13 mouse cellular contexts compared by ENCODE assay signal in the genomic region with DNA sequence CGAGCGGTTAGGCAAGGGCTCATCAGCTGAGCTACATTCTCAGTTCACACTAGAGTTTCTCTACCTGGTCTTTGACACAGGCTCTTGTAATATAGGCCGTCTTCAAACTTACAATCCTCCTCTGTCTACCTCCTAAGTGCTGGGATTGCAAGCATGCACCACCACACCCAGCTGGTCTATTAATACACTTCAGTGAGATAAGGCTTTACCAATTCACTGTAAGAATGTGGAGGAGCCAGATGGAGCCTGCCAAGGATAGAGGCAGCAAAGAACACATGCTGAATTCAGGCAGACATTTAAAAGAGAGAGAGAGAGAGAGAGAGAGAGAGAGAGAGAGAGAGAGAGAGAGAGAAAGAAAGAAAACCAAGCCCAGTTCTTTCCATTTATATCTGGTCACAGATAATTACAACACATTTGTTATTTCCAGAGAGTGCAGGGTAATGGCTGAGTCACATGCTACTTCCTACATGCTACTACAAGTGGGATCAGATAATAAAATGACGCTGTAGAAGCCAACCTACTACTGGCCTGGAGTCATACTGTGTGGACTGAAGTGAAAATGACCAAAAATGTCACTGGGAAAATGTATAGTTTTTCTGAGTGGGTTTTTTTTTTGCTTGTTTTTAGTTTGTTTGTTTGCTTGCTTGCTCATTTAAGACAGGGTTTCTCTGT. TPM values are rescaled to one million over a fixed set of nuclear protein-coding genes. Genes with fewer than 3 reads are reported as not detected.
DNase-seq lines count a peak whose midpoint lies in the region; ATAC-seq and TF ChIP-seq lines count a peak whose summit lies in the region.
"Had no signal": no experiment of that assay in that cellular context is flagged by ENCODE, and none has a peak within 500 bp of the region (broad histone marks: within the 10 kb centered on the region; RNA-seq: fewer than 3 reads in every experiment).

No protein-coding gene starts in this region.

- H3K9ac ChIP-seq in midbrain, postnatal 0 days (replicated peaks; ENCODE audit: low read length, poor library complexity, severe bottlenecking): no peak overlapping the region
- H3K9ac ChIP-seq in heart, postnatal 0 days (replicated peaks; ENCODE audit: low read depth, low read length): peak overlapping the region; percentile 29; the same call in 1 of the 2 replicates
- H3K9ac ChIP-seq in stomach, embryonic 16.5 days (ENCODE audit: low read length): no peak overlapping the region
- H3K9ac ChIP-seq: limb, embryonic 13.5 days; midbrain, embryonic 12.5 days had no signal

- WGBS in midbrain, postnatal 0 days: 88% methylated on average over 4 of the region's 4 CpGs
- 93% methylated on average over 4 of the region's 4 CpGs for WGBS in midbrain, embryonic 10.5 days
- 34% methylated on average over 4 of the region's 4 CpGs for WGBS in heart, postnatal 0 days
- 68% methylated on average over 4 of the region's 4 CpGs for WGBS in stomach, embryonic 16.5 days

- H3K36me3 ChIP-seq in midbrain, postnatal 0 days (ENCODE audit: insufficient read depth, low read length): no peaks in the 10 kb centered on the region
- no peaks in the 10 kb centered on the region for H3K36me3 ChIP-seq in midbrain, embryonic 10.5 days
- H3K36me3 ChIP-seq in heart, postnatal 0 days (replicated peaks; ENCODE audit: control insufficient read depth, insufficient read depth, low read length): no peaks in the 10 kb centered on the region
- no peaks in the 10 kb centered on the region for H3K36me3 ChIP-seq in stomach, embryonic 16.5 days (ENCODE audit: control insufficient read depth, insufficient read depth, low read length)
- H3K36me3 ChIP-seq: limb, embryonic 13.5 days; midbrain, embryonic 12.5 days had no signal

- no peaks in the 10 kb centered on the region for H3K4me1 ChIP-seq in midbrain, postnatal 0 days (ENCODE audit: insufficient read depth, low read length)
- H3K4me1 ChIP-seq in midbrain, embryonic 10.5 days: no peaks in the 10 kb centered on the region
- peaks cover 21% of the 10 kb centered on the region for H3K4me1 ChIP-seq in heart, postnatal 0 days (ENCODE audit: control insufficient read depth, insufficient read depth)
- H3K4me1 ChIP-seq in stomach, embryonic 16.5 days (ENCODE audit: control insufficient read depth, insufficient read depth, low read length): peaks cover 10% of the 10 kb centered on the region; the same call in 1 of the 2 replicates
- H3K4me1 ChIP-seq: limb, embryonic 13.5 days; midbrain, embryonic 12.5 days had no signal

- no peaks in the 10 kb centered on the region for H3K9me3 ChIP-seq in midbrain, postnatal 0 days (ENCODE audit: low read length)
- H3K9me3 ChIP-seq in midbrain, embryonic 10.5 days (replicated peaks): no peaks in the 10 kb centered on the region
- no peaks in the 10 kb centered on the region for H3K9me3 ChIP-seq in heart, postnatal 0 days (replicated peaks; ENCODE audit: control insufficient read depth, low read length)
- no peaks in the 10 kb centered on the region for H3K9me3 ChIP-seq in stomach, embryonic 16.5 days (replicated peaks; ENCODE audit: control insufficient read depth, low read length)
- H3K9me3 ChIP-seq: limb, embryonic 13.5 days; midbrain, embryonic 12.5 days had no signal

- ATAC-seq in midbrain, postnatal 0 days (ENCODE audit: low FRiP score): no peak
- peak; percentile 95 for ATAC-seq in heart, postnatal 0 days (ENCODE audit: insufficient read depth, low read depth)
- ATAC-seq in stomach, embryonic 16.5 days (ENCODE audit: insufficient read depth, low FRiP score): peak; percentile 86
- ATAC-seq in erythroid progenitor cell, adult 5-6 weeks (replicated peaks; ENCODE audit: low FRiP score, poor library complexity, severe bottlenecking): no peak

- no peaks in the 10 kb centered on the region for H3K27me3 ChIP-seq in midbrain, postnatal 0 days (ENCODE audit: insufficient read depth, low read length)
- H3K27me3 ChIP-seq in midbrain, embryonic 10.5 days (ENCODE audit: low read depth, poor library complexity, severe bottlenecking): no peaks in the 10 kb centered on the region
- no peaks in the 10 kb centered on the region for H3K27me3 ChIP-seq in heart, postnatal 0 days (ENCODE audit: control insufficient read depth, insufficient read depth, low read length)
- H3K27me3 ChIP-seq in stomach, embryonic 16.5 days (ENCODE audit: control insufficient read depth, insufficient read depth, low read length): no peaks in the 10 kb centered on the region
- H3K27me3 ChIP-seq: limb, embryonic 13.5 days; midbrain, embryonic 12.5 days had no signal

- H3K4me2 ChIP-seq in midbrain, postnatal 0 days (ENCODE audit: low read depth, low read length, poor library complexity, severe bottlenecking): no peak overlapping the region
- H3K4me2 ChIP-seq in heart, postnatal 0 days (ENCODE audit: low read depth, low read length): peak overlapping the region; percentile 24; the same call in 1 of the 2 replicates
- H3K4me2 ChIP-seq in stomach, embryonic 16.5 days (ENCODE audit: low read depth, low read length): no peak overlapping the region
- H3K4me2 ChIP-seq: limb, embryonic 13.5 days; midbrain, embryonic 12.5 days had no signal

- H3K27ac ChIP-seq in midbrain, postnatal 0 days (ENCODE audit: low read depth, low read length): no peak overlapping the region
- H3K27ac ChIP-seq in midbrain, embryonic 10.5 days (replicated peaks): no peak overlapping the region
- peak overlapping the region; percentile 85 for H3K27ac ChIP-seq in heart, postnatal 0 days (ENCODE audit: low read depth)
- H3K27ac ChIP-seq in stomach, embryonic 16.5 days (ENCODE audit: low read length): peak overlapping the region; percentile 57
- H3K27ac ChIP-seq: limb, embryonic 13.5 days; midbrain, embryonic 12.5 days had no signal

- no peak for TF ChIP-seq CTCF in midbrain, postnatal 0 days (IDR thresholded peaks at IDR 0.05)
- no peak for TF ChIP-seq CTCF in heart, postnatal 0 days (IDR thresholded peaks at IDR 0.05; ENCODE audit: low read depth)

- H3K4me3 ChIP-seq in midbrain, postnatal 0 days (ENCODE audit: low read depth, low read length): no peak overlapping the region
- no peak overlapping the region for H3K4me3 ChIP-seq in midbrain, embryonic 10.5 days
- H3K4me3 ChIP-seq in heart, postnatal 0 days (ENCODE audit: low read depth, low read length): no peak overlapping the region
- no peak overlapping the region for H3K4me3 ChIP-seq in stomach, embryonic 16.5 days (replicated peaks; ENCODE audit: low read length)
- H3K4me3 ChIP-seq: limb, embryonic 13.5 days; midbrain, embryonic 12.5 days had no signal

- DNase-seq in frontal cortex, adult 2 months (ENCODE audit: extremely low spot score in 1 of 2, low spot score in 1 of 2): peak; percentile 30 to 42
- DNase-seq in frontal cortex, postnatal 25 days (ENCODE audit: low spot score in 2 of 2): no peak
- peak; percentile 9 for DNase-seq in midbrain, postnatal 0 days (ENCODE audit: low spot score)
- DNase-seq in midbrain, embryonic 10.5 days (ENCODE audit: low spot score): no peak
- peak; percentile 83 for DNase-seq in heart, postnatal 0 days (ENCODE audit: low spot score)
- no peak for DNase-seq in retina, postnatal 1 day
- DNase-seq: gastrocnemius, postnatal 36 days; kidney, adult 9 months; thymus, adult 18-20 months had no signal

- TF ChIP-seq EP300 in heart, postnatal 0 days (IDR thresholded peaks at IDR 0.05; ENCODE audit: low read depth): peak; percentile 68; the same call in 1 of the 2 replicates

RNA-seq across cellular contexts. Expression of gene Bri3, which starts 45.7 kb away (rescaled TPM):
- polyA plus RNA-seq in frontal cortex, adult 2 months (2012; rRNA removed): 89.6 and 105 TPM in 2 replicates
- 11.0 and 19.4 TPM in 2 replicates for total RNA-seq in midbrain, postnatal 0 days (2014; rRNA removed)
- 116 and 124 TPM in 2 replicates for polyA plus RNA-seq in midbrain, postnatal 0 days (2015; fragmentation: Nextera tagmentation; extraction: Ambion mirVana)
- 116 and 117 TPM in 2 replicates for polyA plus RNA-seq in midbrain, embryonic 10.5 days (2016; fragmentation: Nextera tagmentation; extraction: Ambion mirVana)
- 51.3 and 71.0 TPM in 2 replicates for total RNA-seq in heart, postnatal 0 days (2014; rRNA removed; ENCODE audit: low replicate concordance)
- polyA plus RNA-seq in heart, postnatal 0 days (2015; fragmentation: Nextera tagmentation; extraction: Ambion mirVana): 278 and 304 TPM in 2 replicates
- polyA plus RNA-seq in stomach, embryonic 16.5 days (2015; fragmentation: Nextera tagmentation; extraction: Ambion mirVana): 88.0 and 93.6 TPM in 2 replicates
- total RNA-seq in erythroid progenitor cell, adult 5-6 weeks (2015; ENCODE audit: low replicate concordance): 20.1 and 20.5 TPM in 2 replicates
- total RNA-seq in erythroid progenitor cell, adult 5-6 weeks (2017; ENCODE audit: low replicate concordance): 3.0 and 4.9 TPM in 2 replicates

Comparison
In these comparisons a context has a peak if more than half of its experiments do, and no peak if none do; other contexts are left out.
1. DNase-seq: peak in frontal cortex, adult 2 months (2 of 2), midbrain, postnatal 0 days (single experiment) and heart, postnatal 0 days (single experiment); none in frontal cortex, postnatal 25 days (0 of 2), midbrain, embryonic 10.5 days (single experiment) and retina, postnatal 1 day (single experiment).
2. ATAC-seq: peak in heart, postnatal 0 days (single experiment) and stomach, embryonic 16.5 days (single experiment); none in midbrain, postnatal 0 days (single experiment) and erythroid progenitor cell, adult 5-6 weeks (single experiment).
3. H3K27ac ChIP-seq: peak in heart, postnatal 0 days (single experiment) and stomach, embryonic 16.5 days (single experiment); none in midbrain, postnatal 0 days (single experiment) and midbrain, embryonic 10.5 days (single experiment).